Mouse (Mus musculus) MEL (cell line): ENCODE results near the gene Ptpro. TPM values are rescaled to one million over a fixed set of nuclear protein-coding genes. Genes with fewer than 3 reads are reported as not detected.

Experiments
- DNase-seq: peaks from one replicate; pipeline ENCODE4 v3.0.0; 2011; ENCODE audit warnings: low read depth, low spot score
- H3K27ac ChIP-seq: 2 replicates; pipeline ENCODE4 v1.5.1; 2012; ENCODE audit warnings: low read depth, mild to moderate bottlenecking, control low read depth, low read length, moderate library complexity; ENCODE audit not compliant: control insufficient read depth
- H3K27me3 ChIP-seq, 2 experiments: fragments of 150-350 bp in 1 of 2; sonication (generic) in 1 of 2; 2 replicates each; pipeline ENCODE4 v1.6.1; 2012; ENCODE audit warnings: low read length in 2 of 2, mild to moderate bottlenecking in 2 of 2, improper control_type of control experiment in 1 of 2, moderate library complexity in 1 of 2; ENCODE audit not compliant: insufficient read depth in 2 of 2, control insufficient read depth in 1 of 2
- H3K36me3 ChIP-seq, 2 experiments: 2 replicates each; pipeline ENCODE4 v1.6.1; 2012 to 2014; ENCODE audit warnings: low read length in 2 of 2, improper control_type of control experiment in 1 of 2, inconsistent platforms in 1 of 2, mild to moderate bottlenecking in 1 of 2; ENCODE audit not compliant: insufficient read depth in 2 of 2, control insufficient read depth in 1 of 2
- H3K4me1 ChIP-seq, 2 experiments: fragments of 150-350 bp in 1 of 2; sonication (generic) in 1 of 2; 2 replicates each; pipeline ENCODE4 v1.6.1; 2012; ENCODE audit warnings: low read length in 2 of 2, improper control_type of control experiment in 1 of 2, mild to moderate bottlenecking in 1 of 2; ENCODE audit not compliant: insufficient read depth in 2 of 2, control insufficient read depth in 1 of 2
- H3K4me3 ChIP-seq, 2 experiments: fragments of 150-350 bp in 1 of 2; sonication (generic) in 1 of 2; 2 replicates each; pipeline ENCODE4 v1.5.1; 2012; ENCODE audit warnings: low read depth in 2 of 2, low read length in 2 of 2, mild to moderate bottlenecking in 2 of 2, moderate library complexity in 2 of 2, control low read depth in 1 of 2, improper control_type of control experiment in 1 of 2; ENCODE audit not compliant: control insufficient read depth in 1 of 2, insufficient read depth in 1 of 2
- H3K79me2 ChIP-seq: 2 replicates; pipeline ENCODE4 v1.6.1; 2012; ENCODE audit warnings: mild to moderate bottlenecking, low read length, moderate library complexity; ENCODE audit not compliant: control insufficient read depth, poor library complexity, insufficient read depth
- H3K9ac ChIP-seq: 2 replicates; pipeline ENCODE4 v1.6.1; 2012; ENCODE audit warnings: low read depth, mild to moderate bottlenecking, control low read depth, low read length, moderate library complexity; ENCODE audit not compliant: control insufficient read depth, poor library complexity, severe bottlenecking
- H3K9me3 ChIP-seq: fragments of 150-350 bp; sonication (generic); replicated peaks from 2 replicates; pipeline ENCODE4 v1.6.1; 2012; ENCODE audit warnings: mild to moderate bottlenecking, low read length, improper control_type of control experiment, moderate library complexity; ENCODE audit not compliant: insufficient read depth
- CHD1 ChIP-seq: IDR thresholded peaks from 2 replicates; pipeline ENCODE4 v1.6.1; 2012; ENCODE audit warnings: low read depth, mild to moderate bottlenecking, inconsistent platforms, low read length, improper control_type of control experiment
- E2F4 ChIP-seq: IDR thresholded peaks from 2 replicates; pipeline ENCODE4 v1.6.1; 2011; ENCODE audit warnings: low read depth, low read length, improper control_type of control experiment, borderline replicate concordance
- ETS1 ChIP-seq: IDR thresholded peaks from 2 replicates; pipeline ENCODE4 v1.6.1; 2012; ENCODE audit warnings: low read depth, mild to moderate bottlenecking, inconsistent platforms, low read length, improper control_type of control experiment, moderate library complexity
- GABPA ChIP-seq: IDR thresholded peaks from 2 replicates; pipeline ENCODE4 v1.6.1; 2012; ENCODE audit warnings: low read depth, mild to moderate bottlenecking, inconsistent platforms, low read length, improper control_type of control experiment, moderate library complexity
- GATA1 ChIP-seq: IDR thresholded peaks from 2 replicates; pipeline ENCODE4 v1.6.1; 2011; ENCODE audit warnings: low read depth, low read length, improper control_type of control experiment
- KAT2A ChIP-seq: conservative IDR thresholded peaks from 2 replicates; pipeline ENCODE4 v1.6.1; 2012; ENCODE audit warnings: low read depth, low read length, improper control_type of control experiment, inconsistent platforms
- MAZ ChIP-seq: IDR thresholded peaks from 2 replicates; pipeline ENCODE4 v1.6.1; 2012; ENCODE audit warnings: low read depth, mild to moderate bottlenecking, inconsistent platforms, low read length, improper control_type of control experiment
- NELFE ChIP-seq: IDR thresholded peaks from 2 replicates; pipeline ENCODE4 v1.6.1; 2011; ENCODE audit warnings: low read depth, low read length, improper control_type of control experiment
- POLR2A ChIP-seq, 2 experiments: IDR thresholded peaks; 2 replicates each; pipeline ENCODE4 v1.6.1; 2011 to 2012; ENCODE audit warnings: low read length in 2 of 2, mild to moderate bottlenecking in 2 of 2, control low read depth in 1 of 2, improper control_type of control experiment in 1 of 2, low read depth in 1 of 2, moderate library complexity in 1 of 2; ENCODE audit not compliant: control insufficient read depth in 1 of 2, insufficient read depth in 1 of 2, poor library complexity in 1 of 2
- POLR2AphosphoS2 ChIP-seq: IDR thresholded peaks from 2 replicates; pipeline ENCODE4 v1.6.1; 2011; ENCODE audit warnings: low read length, improper control_type of control experiment
- POLR2AphosphoS5 ChIP-seq: IDR thresholded peaks from 2 replicates; pipeline ENCODE4 v1.6.1; 2012; ENCODE audit warnings: low read depth, borderline replicate concordance, mild to moderate bottlenecking, inconsistent platforms, low read length, moderate library complexity, mixed read lengths
- RCOR1 ChIP-seq: IDR thresholded peaks from 2 replicates; pipeline ENCODE4 v1.6.1; 2012; ENCODE audit warnings: low read depth, mild to moderate bottlenecking, inconsistent platforms, low read length, improper control_type of control experiment
- SIN3A ChIP-seq: IDR thresholded peaks from 2 replicates; pipeline ENCODE4 v1.6.1; 2012; ENCODE audit warnings: low read length, improper control_type of control experiment, inconsistent platforms
- SMC3 ChIP-seq: IDR thresholded peaks from 2 replicates; pipeline ENCODE4 v1.6.1; 2011; ENCODE audit warnings: low read depth, low read length, improper control_type of control experiment
- TBP ChIP-seq: IDR thresholded peaks from 2 replicates; pipeline ENCODE4 v1.8.0; 2011; ENCODE audit warnings: low read depth, low read length, improper control_type of control experiment
- UBTF ChIP-seq: IDR thresholded peaks from 2 replicates; pipeline ENCODE4 v1.6.1; 2012; ENCODE audit warnings: low read depth, mild to moderate bottlenecking, inconsistent platforms, low read length, improper control_type of control experiment, moderate library complexity, borderline replicate concordance; ENCODE audit not compliant: insufficient read depth
- USF1 ChIP-seq: IDR thresholded peaks from 2 replicates; pipeline ENCODE4 v1.6.1; 2014; ENCODE audit warnings: low read depth, mild to moderate bottlenecking, inconsistent platforms, low read length, improper control_type of control experiment, moderate library complexity
- ZC3H11A ChIP-seq: IDR thresholded peaks from 2 replicates; pipeline ENCODE4 v1.6.1; 2012; ENCODE audit warnings: low read depth, mild to moderate bottlenecking, inconsistent platforms, low read length, improper control_type of control experiment
- polyA plus RNA-seq, 2 experiments: library from polyadenylated mRNA; stranded (reverse) in 1 of 2; unstranded in 1 of 2; fragments of >175 nt in 1 of 2; fragments of >200 nt in 1 of 2; gene quantifications; 2 replicates each; pipeline versions ENCODE4 v1.2.1 to v1.2.4; 2012; ENCODE audit warnings: low replicate concordance in 2 of 2, low read depth in 1 of 2; ENCODE audit not compliant: insufficient read length in 2 of 2, insufficient read depth in 1 of 2, missing spikeins in 1 of 2
- total RNA-seq: library from RNA; depleted of rRNA; stranded (reverse); fragments of 300-350 nt; gene quantifications from 2 replicates; pipeline ENCODE4 v1.2.3, GENCODE M21; 2012

Gene Ptpro
- total and polyA plus RNA-seq, 3 experiments: not detected

DNA sequence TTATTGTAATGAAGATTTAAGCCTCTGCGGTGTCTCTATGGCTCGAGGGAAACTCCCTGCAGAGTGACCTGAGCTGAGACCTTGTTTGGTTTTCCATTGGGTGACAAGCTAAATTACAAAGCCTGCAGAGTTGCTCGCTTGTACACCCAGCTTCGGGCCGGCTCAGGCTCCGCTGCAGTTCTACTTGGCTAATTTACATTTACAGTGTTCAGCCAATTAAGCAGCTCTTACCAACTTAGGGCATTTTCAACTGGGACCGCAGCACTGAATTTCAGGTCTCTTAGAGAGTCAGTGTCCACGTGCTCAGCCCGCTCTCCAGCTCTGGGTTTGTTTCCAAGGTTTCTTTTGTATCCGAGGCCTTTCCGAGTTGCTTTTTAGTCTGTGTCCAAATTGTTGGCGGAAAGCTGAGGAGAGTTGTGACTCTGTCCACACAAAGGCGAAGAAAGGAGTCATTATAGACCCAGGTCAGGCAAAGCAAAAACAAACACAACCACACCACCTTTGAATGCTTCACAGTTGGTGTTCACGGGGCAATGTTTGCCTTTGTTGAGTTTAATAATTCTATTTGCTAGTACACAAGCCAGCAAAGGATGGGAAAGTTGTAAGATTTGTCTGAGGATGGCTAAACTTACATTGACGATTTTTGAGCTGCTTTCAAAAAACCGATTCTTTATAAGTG is 185.9 kb downstream of the Ptpro start:
- no peak for TF ChIP-seq ETS1
- Histone ChIP-seq H3K36me3 (no peaks in the 10 kb centered on the region), H3K79me2 (no peaks in the 10 kb centered on the region)

DNA sequence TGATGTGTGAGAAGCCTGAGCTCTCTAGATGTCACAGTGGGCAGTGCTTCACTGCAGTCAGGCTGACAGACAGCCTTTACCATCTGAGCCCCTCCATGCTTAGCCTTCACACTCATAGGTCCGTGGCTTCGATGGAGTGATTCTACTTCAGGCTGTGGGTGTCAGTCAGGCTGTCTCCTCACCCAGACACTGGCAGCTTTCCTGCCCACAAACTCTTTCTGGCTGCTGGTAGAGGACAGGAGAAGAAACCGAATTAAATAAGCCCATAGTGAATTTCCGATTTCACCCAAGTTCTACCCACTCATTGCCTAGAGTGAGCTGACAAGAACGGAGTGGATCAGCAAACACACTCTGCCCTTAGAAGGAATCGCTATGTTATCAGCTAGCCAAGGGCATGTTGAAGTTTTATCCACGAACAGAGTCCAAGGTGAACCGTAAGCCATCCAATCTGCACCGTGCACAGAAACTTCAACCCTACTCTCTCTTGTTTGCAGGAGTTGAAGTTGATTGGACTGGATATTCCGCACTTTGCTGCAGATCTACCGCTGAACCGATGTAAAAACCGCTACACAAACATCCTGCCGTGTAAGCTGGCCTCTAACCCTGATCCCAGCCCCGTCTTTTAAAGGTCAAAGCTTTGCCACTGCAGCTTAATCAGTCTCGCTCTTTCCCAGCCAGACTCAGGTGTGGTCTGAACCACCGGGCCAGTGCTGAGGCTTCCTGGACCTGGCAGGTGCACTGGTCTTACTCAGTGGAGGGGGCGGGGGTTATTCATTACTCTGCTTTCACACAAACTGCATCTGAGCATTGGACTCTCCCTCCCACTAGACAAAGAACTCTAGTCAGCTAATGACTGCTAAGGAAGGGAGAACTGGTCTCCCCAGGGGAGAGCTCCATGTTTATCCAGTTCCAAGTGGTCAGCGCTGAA is 188.7 kb downstream of the Ptpro start:
- no peak for TF ChIP-seq POLR2AphosphoS5
- TF ChIP-seq E2F4: no peak
- no peak for TF ChIP-seq POLR2A (IDR thresholded peaks at IDR 0.05; ENCODE audit: control insufficient read depth in 1 of 2, insufficient read depth in 1 of 2, low read depth in 1 of 2, low read length in 2 of 2, poor library complexity in 1 of 2)
- TF ChIP-seq SMC3: no peak
- TF ChIP-seq GATA1: no peak
- TF ChIP-seq TBP: no peak
- TF ChIP-seq NELFE: no peak
- TF ChIP-seq RCOR1: no peak
- no peak for TF ChIP-seq SIN3A
- TF ChIP-seq ZC3H11A: no peak
- TF ChIP-seq MAZ: no peak
- no peak for TF ChIP-seq GABPA
- TF ChIP-seq USF1: no peak
- no peak for TF ChIP-seq KAT2A
- no peak for TF ChIP-seq CHD1
- TF ChIP-seq UBTF: no peak
- no peak for TF ChIP-seq POLR2AphosphoS2
- Histone ChIP-seq H3K79me2 (no peaks in the 10 kb centered on the region), H3K4me1 (no peaks in the 10 kb centered on the region), H3K9me3 (no peaks in the 10 kb centered on the region), H3K27ac (no peak overlapping the region), H3K27me3 (no peaks in the 10 kb centered on the region), H3K9ac (no peak overlapping the region), H3K36me3 (no peaks in the 10 kb centered on the region), H3K4me3 (no peak overlapping the region)
- DNase-seq: no peak

More for the DNA sequence above, 185.9 kb downstream of the Ptpro start:
- Histone ChIP-seq H3K9ac (no peak overlapping the region), H3K9me3 (no peaks in the 10 kb centered on the region), H3K27ac (no peak overlapping the region), H3K27me3 (no peaks in the 10 kb centered on the region), H3K4me3 (no peak overlapping the region), H3K4me1 (no peaks in the 10 kb centered on the region)
- DNase-seq: no peak
